Mouse (Mus musculus) urinary bladder, postnatal 14 days (tissue): ENCODE results near the gene Banf2.

Source experiments
- DNase-seq: peaks from one replicate; pipeline ENCODE4 v3.0.0; 2021; ENCODE audit warnings: low spot score

The Banf2 gene

DNA sequence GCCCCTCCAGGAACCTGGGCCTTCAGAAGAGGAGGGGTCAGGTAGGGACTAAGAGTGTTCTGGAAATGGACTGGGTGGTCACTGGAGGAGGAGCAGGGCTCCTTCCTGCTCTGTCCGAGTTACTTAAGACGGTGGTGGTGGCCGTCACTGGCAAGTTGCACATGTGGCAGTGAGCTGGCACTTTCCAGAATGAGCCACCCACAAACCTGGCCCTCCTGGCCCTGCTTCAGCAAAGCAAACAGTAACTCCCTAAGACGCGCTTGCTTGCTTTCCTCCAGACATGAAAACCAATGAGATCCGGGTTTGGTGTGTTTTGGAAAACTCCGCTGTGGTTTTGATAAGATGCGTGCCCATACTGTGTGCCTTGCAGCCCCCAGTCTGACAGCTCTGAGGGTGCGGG lies 7.5 kb upstream of the Banf2 start:
- no peak for DNase-seq

DNA sequence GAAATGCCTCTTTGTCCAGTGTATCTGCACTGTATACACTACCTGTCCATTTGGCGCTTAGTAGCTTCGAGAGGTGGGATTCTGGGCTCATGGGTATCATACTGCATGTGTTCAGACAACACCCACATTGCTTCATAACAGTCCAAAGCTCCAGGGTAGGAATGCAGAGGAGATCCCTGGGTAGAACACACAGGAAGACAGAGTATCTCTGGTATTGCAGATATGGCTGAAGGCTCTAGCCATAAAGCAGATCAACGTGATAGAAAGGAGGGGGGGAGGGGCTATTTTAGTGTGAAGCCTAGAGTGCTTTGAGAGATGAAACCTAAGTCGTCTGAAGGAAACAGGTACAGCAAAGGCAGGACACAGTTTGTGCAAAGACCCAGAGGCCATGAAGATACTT lies 6.4 kb upstream of the Banf2 start:
- no peak for DNase-seq

DNA sequence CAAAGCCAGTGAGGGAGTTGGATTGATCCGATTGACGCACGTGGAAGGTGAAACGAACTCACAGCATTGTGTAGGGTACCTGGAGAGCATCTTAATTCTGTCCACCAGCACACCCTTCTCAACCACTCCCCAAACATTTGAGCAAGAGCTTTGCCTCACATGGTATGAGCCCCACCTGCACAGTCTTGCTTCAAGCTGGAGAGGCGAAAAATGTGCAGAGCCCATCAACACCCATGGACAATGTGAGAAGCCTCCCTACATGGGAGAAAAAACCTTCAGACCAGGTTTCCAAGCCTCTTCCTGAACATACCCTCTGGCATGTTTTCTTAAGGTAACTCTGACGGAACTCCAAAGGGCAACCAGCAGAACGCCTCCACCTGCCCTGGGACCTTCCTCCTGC lies 2.1 kb upstream of the Banf2 start:
- no peak for DNase-seq

DNA sequence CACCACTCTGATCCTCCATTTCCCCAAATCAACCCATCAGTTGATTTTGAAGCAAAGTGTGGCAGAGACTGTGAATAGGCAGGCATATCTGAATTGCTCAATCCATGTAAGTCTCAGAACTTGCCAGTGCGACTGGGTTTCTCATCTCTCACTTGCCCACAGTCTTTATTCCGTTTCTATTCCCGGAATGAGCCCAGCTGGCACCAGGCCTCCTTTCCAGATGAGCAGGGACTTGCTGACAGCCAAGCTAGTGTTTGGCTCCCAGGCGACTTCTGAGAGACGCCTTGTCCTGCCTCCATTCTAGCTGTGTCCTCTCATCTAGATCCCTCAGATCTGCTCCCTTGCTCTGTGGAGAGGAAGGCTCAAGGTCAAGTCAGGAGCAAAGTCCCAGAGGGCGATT lies 11.9 kb downstream of the Banf2 start:
- DNase-seq = no peak

DNA sequence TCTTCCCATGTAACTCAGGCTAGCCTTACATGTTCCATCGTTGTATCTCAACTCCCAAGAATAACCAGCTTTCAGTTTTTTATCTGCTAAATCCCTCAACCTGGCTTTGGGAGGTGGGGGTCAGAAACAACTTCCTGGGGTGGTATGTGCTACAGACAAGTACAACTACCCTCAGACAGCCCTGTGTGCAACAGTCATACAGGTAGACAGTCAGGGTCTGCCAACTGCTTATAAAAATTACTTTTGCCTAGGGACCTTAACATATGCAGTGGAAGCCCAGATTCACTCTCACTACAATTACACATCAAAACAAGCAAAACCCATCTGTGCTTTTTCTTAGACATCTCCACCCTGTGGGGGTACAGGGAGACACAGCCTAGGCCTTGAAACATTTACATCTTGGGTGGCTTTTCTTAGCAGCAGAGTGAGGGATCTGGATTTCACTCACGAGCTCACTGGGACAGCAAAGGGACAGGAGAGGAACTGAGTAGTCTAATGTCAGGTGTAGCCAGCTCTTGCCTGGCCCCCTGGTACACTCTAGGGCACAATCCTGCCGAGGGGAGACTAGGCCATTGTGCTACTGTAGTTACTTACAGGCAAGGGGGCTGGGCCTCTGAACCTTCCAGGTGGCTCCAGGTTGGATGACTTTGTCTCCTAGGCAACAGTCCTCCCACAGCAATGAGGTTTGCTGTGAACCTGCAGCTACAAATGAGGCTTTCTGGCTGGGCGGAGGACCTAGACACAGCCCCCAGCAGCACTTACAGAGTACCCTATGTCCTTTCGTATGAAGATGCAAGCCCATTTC lies 13.1 kb downstream of the Banf2 start:
- no peak for DNase-seq

DNA sequence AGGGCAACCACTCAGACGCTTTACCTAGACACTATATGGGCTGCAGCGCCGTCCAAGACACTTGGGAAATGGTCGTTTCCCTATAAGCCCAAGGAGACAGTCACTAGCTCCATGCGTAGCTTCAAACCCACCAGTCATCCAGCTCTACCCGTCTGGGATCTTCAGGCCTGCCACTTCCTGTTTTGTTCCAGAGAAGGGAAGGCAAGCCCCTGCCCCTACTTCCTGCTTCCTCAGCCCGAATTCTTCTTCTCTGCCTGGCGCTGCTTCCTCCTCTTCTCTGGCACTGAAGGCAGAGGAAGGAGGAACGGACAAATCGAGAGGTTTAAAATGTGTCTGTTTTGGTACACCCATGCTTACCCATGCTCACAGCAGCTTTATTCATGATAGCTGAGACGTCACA lies 14.1 kb downstream of the Banf2 start:
- DNase-seq = no peak

DNA sequence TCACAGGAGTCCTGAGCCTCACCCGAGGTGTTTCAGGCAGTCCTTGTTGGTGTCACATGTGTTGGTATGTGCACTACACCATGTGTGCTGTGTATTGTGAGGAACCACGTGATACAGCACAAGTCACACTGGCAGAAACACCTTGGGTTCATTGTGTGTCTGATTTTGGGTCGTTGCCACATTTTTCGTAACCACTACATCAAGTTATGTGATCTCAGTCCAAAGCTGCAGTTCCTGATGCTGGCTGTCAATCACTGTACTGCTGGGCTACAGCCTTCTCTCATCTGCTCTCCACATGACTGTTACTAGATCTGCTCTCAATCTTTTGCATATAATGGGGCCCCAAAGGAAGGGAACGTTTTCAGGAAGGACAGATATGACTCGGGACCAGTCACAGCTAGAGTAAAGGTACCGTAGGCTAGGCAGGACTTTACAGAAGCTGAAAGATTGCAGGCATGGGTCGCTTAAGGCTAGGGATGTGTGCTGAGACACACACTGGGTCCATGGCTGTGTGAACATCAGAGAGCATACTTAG lies 17.4 kb downstream of the Banf2 start:
- DNase-seq = no peak

DNA sequence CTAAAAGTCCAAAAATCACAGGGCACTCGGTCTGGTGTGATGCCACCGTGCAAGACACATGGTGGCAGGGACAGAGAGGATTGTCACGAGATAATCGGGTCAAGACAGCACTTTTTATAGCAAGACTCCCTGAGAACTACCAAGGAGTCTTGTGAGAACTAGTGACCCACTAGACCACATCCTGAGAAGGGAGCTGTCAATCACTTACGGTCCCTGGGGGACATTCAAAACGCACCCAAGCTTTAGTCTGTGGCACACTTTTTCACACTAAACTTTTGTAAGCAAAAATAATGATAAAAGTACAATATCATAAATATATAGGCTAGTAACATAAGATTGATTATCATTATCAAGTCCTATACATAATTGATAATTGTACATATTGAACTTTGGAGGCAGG lies 18.0 kb downstream of the Banf2 start:
- no peak for DNase-seq

DNA sequence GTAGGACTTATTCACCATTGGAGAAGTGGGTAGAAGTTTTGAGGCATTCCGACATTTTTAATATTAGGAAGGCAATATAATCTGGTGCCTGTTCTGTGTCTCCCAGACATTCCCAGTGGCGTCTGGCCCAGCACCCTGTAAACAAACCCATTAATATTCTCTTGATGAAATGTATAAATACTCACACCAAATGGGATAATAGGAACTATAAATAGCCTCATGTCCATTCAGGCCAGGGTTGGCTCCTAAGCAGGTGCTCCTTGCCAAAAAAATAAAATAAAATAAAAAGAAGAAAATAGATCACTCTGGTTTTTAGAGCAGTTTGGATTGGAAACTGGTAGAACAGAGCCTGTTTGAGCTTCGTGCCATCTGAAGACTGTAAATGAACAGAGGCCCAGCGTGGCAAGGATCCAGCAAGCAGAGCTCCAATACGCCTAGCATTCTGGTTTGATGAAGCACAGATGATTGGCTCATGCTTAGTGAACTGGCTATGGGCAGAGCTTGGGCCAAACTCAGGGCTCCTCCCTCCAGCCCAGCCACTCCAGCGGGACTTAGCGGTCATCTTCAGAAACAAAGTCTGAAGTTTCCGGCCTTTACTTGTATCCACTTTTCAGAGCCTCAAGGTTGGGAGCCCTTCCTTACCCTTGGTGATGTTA lies 19.7 kb downstream of the Banf2 start:
- peak; percentile 58 for DNase-seq

DNA sequence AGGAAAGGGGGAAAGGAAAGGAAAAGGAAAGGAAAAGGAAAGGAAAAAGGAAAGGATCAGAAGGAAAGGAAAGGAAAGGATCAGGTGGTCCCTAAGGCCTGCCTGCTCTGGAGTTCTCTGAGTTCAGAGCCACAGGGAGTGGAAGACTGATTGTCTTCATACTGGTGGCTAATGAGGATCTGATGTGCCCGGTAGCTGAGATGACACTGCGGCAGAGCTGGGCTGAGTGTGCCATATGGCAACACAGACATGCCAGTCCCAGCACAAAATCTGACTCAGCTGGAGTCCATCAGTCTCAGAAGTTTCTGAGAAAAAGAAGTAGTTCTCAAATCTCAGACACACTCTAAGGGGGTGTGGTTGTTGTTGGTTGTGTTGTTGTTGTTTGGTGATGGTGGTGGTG lies 24.9 kb downstream of the Banf2 start:
- no peak for DNase-seq

DNA sequence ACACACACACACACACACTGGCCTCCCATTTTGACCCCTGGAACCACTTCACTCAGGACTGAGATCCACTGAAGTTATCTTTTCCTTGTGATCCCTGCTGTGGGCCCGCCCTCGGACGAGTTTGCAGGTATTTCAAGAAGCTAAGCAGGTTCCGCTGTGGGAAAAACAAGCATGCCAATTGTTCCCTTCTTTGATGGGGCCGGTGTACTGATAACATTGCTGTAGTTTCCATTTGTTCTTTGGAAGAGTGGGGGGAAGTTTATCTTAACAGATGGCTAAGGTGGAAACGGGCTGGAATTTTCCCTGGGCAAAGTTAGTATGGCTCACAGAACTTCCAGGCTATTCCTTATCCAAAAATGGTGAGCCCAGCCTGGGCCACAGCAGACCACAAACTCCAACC lies 28.8 kb downstream of the Banf2 start:
- no peak for DNase-seq

DNA sequence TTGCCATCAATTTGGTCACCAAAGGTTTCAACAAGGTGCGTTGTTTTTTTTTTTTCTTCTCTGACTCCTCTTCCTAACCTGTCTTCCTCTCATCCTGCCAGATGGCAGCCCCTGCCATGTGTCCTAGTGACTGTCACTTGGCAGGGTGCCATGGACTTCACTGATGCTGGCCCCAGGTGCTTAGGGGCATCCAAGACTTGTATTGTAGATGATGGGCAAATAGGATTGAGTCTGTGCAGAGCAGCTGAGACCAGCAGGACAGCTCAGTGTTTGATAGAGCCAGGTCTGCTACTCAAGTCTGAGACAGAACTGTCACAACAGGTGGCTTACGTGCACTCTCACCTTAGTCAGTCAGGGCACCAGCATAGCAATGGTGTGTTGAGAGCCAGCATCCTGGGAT lies 32.6 kb downstream of the Banf2 start:
- no peak for DNase-seq

DNA sequence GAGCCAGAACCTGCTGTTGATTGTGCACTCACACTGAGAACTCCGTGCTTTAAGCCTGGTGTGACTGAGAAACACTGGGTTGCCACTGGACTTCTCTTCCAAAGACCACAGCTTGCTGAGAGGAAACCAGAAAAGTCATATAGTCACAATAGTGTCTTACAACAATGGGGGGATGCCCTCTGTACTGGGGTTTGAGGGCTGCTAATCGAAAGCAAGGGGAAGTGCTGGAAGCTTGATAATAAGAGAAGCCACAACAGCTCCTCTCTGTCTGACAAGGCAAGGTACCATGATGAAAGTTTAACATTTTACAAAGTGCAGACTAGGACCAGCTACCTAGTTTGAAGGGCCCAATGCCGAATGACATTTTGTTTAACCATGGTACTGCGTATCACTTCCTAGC lies 36.8 kb downstream of the Banf2 start:
- DNase-seq = no peak

DNA sequence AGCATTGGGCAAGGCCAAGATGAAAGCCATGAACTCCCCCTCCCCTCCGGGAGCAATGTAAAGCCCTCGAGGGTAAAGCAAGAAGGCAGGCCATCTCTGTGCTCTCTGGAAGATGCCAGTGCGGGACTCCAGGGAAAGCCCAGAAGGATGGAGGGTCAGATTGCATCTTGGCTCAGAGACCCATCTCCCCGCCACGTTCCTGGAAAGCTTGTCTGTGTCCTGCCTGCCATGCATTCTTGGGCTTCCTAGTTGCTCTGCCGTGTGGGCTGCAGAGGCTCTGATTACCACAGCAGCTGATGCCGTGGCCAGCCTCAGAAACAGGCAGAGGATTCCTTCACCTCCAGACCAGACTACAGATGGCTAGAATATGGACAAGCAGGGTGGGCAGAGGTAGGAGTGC lies 37.6 kb downstream of the Banf2 start:
- DNase-seq = no peak

DNA sequence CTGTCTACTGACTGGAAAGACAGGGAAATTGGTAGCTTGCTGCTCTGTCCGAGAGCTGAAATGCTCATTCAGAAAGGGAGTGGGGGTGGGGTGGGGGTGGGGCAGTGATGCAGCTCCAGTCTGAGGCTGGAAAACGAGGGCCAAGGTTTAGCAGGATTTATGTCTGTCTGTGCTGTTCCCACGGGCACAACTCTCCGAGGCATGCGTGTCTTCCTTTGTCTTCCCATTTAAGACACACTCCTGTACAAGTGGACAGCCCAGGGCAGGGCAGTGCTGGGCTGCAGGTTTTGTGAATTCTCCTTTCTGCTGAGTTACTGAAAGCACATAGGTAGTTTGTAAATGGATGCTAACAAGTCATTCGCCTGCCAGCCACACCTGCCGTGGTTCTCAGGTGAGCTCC lies 39.8 kb downstream of the Banf2 start:
- no peak for DNase-seq

DNA sequence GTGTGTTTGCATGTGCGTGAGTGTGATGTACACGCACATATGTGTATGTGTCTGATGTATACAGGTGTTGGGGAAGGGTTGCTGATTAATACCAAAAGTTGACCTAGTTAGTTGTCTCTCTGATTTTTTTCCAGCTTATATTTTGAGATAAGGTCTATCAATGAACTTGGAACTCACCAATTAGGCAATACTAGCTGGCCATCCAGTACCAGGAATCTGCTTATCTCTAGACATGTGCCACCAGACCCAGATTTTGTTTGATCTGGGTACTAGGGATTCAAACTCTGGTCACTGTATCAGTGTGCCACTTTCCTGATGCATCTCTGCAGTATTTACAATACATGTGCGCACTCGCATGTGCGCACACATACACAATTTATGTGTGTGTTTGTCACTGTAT lies 41.2 kb downstream of the Banf2 start:
- no peak for DNase-seq

DNA sequence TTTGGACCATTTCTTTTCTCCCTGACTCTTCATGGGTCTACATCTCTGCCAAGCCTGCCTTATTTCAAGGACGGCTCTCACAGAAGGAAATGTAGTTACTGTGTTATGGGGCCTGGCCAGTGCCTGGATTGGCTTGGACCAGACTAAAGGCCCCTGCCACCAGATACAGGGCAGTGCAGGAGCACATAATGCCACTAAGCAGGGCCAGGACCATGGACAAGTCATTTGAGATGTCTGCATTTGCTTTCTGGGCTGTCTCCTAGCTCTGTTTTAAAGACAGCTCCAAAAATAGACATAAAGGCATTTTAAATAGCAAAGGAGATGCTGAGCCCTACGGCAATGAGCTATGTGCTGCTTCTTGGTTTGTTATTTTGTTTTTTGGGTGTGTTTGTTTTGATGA lies 43.8 kb downstream of the Banf2 start:
- no peak for DNase-seq

DNA sequence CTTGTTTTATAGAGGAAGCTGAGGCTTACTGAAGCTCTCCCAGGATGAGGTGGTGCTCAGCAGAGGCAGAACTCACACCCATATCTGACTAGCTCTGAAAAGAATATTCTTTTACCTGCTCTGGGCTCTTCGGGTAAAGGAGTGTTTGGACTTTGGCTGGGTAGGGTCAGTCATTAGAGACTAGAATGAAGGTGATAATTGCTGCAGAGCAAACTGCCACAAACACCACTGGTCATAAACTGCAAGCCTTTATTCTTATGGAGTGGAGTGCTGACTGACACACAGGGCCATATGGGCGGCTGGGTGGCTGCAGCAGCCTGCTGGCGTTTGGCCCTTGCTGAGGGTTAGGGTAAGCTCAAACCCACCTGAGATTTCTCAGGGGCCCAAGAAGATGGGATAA lies 46.0 kb downstream of the Banf2 start:
- no peak for DNase-seq

DNA sequence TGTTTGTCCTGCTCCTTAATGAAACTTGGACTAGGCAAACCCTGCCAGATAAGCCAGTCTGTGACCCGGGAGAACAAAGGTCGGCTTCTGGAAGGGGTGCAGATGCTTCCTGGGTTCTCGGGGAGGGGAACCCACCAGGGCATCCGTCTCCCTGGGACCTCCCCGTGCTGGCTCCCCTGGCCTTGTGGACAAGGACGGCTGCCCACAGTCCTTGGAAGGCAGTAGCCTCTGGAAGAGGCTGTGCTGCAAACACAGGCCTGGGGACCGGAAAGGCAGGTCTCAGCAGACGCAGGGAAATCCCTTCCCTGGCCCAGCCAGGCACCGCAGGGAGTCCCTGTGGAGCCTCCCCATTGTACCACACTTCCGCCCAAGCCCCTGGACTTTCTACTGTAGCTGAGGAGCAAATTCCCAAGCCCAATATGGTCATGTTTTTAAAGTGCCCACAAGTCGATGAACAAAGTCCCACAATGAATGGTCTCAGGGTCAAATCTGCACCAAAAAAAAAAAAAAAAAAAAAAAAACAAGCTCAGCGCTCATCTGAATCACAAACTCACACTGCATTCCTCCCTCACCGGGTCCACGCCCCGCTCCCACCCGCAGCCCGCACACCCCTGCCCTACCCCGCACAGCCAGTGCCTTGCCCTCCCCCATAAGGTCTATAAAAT lies 53.5 kb downstream of the Banf2 start:
- peak; percentile 7 for DNase-seq

DNA sequence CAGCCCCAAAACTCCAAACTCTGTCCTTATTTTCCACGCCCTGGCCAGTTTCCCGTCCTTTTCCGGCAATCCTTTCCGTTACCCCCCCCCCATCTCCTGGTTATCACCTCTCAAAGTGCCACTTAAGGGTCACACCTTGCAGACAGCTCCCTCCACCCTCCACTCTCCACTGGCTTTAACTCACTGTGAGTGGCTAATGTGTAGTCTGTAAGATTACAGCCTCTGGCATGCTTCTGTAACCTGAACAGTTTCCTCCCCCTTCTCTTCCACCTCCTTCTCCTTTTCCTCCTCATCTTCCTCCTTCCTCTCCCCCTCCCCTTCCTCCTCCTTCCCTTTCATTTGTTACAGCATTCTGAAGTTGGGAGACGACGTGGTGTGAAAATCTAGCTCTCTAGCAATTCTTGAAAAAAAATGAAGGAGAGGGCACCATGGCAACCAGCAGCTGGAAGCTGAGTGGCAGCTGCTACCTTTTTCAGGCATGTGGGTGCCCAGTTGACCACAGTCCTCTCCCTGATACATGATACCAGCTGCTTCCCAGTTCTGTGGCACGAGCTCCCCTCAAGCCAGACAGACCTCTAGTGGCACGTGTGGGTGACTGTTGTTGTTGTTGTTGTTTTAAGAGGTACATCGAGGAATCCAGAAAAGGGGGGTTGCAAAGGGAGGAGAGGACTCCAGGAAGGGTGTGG lies 55.2 kb downstream of the Banf2 start:
- DNase-seq = no peak

DNA sequence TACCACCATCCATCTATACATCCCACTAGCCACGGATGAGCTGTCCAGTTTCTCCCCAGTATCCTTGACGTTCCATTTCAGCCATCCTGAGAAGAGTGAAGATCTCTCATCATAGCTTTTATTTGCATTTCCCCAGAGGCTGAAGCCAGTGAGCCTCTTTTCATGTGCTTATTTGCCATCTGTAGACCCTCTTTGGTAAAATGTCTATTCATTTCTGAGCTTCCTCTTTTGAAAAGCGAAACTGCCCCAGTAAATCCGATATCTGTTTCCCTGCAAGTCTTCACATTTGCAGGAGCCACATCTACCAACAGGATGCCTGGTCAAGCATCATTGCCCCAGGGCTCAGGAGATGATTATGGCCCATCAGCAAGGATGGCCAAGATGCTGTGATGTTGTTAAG lies 59.9 kb downstream of the Banf2 start:
- no peak for DNase-seq

DNA sequence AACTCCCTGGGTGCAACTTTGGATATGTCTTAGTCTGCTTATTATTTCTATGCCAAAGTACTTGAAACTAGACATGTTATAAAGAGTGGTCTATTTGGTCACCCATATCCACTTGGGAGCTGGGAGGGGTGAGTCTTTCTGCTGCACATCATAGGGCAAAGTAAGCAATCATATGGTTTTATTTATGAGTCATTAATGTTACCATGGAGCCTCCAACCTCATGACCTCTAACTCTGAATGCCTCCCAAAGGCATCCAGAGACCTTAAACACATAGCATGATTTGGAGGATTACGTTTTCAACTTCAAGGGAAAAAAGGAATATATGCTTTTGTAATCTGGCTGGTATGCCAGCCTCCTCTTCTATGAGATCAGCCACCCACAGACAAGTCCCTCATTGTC lies 61.9 kb downstream of the Banf2 start:
- no peak for DNase-seq
